Mouse (Mus musculus) heart, embryonic 15.5 days (tissue): ENCODE results near the gene Mafk. TPM values are rescaled to one million over a fixed set of nuclear protein-coding genes. Genes with fewer than 3 reads are reported as not detected.

Source experiments
- ATAC-seq: fragments of 200-750 bp; cut with Nextera tagmentation; replicated peaks from 2 replicates; pipeline ENCODE4 v1.8.0; 2017; ENCODE audit warnings: low read depth, moderate TSS enrichment; ENCODE audit not compliant: insufficient number of reproducible peaks, insufficient read depth, low FRiP score
- H3K27ac ChIP-seq: fragments of 300-500 bp; sonication (generic); 2 replicates; pipeline ENCODE4 v1.5.1; 2015; ENCODE audit warnings: mild to moderate bottlenecking, inconsistent platforms
- H3K27me3 ChIP-seq: fragments of 300-500 bp; sonication (generic); 2 replicates; pipeline ENCODE4 v1.6.1; 2015; ENCODE audit warnings: inconsistent platforms
- H3K36me3 ChIP-seq: fragments of 300-500 bp; sonication (generic); 2 replicates; pipeline ENCODE4 v1.6.1; 2015; ENCODE audit warnings: mild to moderate bottlenecking, inconsistent platforms
- H3K4me1 ChIP-seq: fragments of 300-500 bp; sonication (generic); replicated peaks from 2 replicates; pipeline ENCODE4 v1.6.1; 2015; ENCODE audit warnings: inconsistent platforms
- H3K4me2 ChIP-seq: fragments of 300-500 bp; sonication (generic); 2 replicates; pipeline ENCODE4 v1.6.1; 2015; ENCODE audit warnings: inconsistent platforms, mild to moderate bottlenecking, moderate library complexity
- H3K4me3 ChIP-seq: fragments of 300-500 bp; sonication (generic); 2 replicates; pipeline ENCODE4 v1.5.1; 2015; ENCODE audit warnings: mild to moderate bottlenecking, inconsistent platforms
- H3K9ac ChIP-seq: fragments of 300-500 bp; sonication (generic); 2 replicates; pipeline ENCODE4 v1.6.1; 2015; ENCODE audit warnings: mild to moderate bottlenecking, inconsistent platforms
- H3K9me3 ChIP-seq: fragments of 300-500 bp; sonication (generic); replicated peaks from 2 replicates; pipeline ENCODE4 v1.6.1; 2016; ENCODE audit warnings: inconsistent platforms
- WGBS: fragments of 180-500 bp; shearing (Covaris S2); methylation state at CpG from one replicate; pipeline ENCODE4 v1.1.7; 2015; ENCODE audit warnings: mixed read lengths; 5-methylcytosine and 5-hydroxymethylcytosine counted together
- polyA plus RNA-seq: library from polyadenylated mRNA; unstranded; fragments of >200 nt; fragmentation: Nextera tagmentation; extraction: Ambion mirVana; gene quantifications from 2 replicates; pipeline ENCODE4 v1.2.1, GENCODE M21; 2015

The Mafk gene
- polyA plus RNA-seq, 1 experiment from 2014 or later, result 19.1 TPM

DNA sequence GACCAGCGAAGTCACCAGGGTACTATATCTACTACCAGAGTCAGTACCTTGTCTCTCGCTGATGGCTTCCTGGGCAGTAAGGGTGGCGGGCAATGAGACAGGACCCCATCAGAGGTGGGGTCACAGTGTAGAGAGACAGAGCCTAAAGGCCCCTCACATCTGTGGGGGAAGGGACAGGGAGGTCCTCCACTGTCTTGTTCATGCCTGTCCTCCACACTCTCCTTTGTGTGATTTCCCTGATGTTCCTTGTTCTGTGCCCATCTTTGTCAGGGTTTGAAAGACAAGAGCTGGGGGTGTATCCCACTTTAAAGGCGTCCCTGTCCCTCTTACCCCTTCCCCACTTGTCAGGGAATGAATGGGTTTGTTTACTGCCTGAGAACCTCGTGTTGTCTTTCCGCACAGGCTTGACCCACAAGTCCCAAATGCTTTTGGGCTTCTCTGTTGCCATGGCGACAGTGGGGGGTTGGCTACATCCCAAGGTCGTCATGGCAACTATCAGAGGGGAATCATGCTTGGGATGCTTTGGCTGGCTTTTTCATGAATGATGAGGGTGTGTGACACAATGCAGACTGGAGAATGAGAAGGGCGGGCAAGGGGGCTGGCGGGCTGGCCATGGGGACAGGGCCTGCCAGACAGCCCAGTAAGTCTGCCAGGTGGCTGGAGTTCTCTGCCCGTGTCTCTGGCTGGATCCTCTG, 6.3 kb downstream of the Mafk start:
- peaks cover 76% of the 10 kb centered on the region for H3K4me1 ChIP-seq
- H3K4me3 ChIP-seq, result peak overlapping the region; percentile 36
- peak overlapping the region; percentile 46 for H3K9ac ChIP-seq
- H3K36me3 ChIP-seq, result peaks cover 33% of the 10 kb centered on the region
- peak; percentile 56 for ATAC-seq
- 21% methylated on average over 11 of the region's 11 CpGs for WGBS
- H3K27me3 ChIP-seq, result no peaks in the 10 kb centered on the region
- H3K9me3 ChIP-seq, result no peaks in the 10 kb centered on the region
- H3K27ac ChIP-seq, result peak overlapping the region; percentile 94
- peak overlapping the region; percentile 67 for H3K4me2 ChIP-seq

DNA sequence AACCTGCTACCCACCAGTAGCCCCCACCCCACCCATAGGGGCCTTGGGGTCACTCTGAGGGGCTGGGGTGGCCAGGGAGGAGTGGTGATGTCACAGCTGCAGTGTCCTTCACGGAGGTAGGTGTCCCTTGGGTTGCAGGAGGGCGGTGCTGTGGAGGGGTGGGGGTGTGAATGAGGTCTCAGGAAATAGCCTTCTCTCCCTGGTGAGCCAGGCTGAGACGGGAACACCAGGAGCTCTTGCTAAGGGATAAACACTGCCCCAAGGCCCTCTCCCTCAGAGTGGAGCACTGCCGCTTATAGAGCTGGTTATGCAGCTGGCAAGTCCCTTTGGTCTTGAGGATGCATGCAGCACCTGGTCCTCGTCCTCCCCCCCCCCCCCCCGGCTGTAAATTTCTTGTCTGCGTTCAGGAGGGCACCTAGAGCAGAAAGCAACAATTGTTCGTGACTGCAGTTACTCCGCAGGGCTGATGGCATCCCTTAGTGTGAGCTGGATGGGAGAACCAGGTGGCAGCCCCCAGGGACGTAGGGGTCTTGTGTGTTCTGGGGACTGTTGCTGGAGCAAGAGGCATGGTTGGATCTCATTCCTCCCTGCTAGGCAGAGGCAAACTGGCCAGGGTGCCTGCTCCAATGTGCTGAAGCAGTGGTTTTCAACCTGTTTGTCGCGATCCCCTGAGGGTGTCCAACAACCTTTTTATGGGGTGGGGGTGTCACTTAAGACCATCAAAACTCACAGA, 7.0 kb downstream of the Mafk start:
- Histone ChIP-seq H3K4me2 (peak overlapping the region; percentile 67), H3K4me1 (peaks cover 75% of the 10 kb centered on the region), H3K27ac (peak overlapping the region; percentile 94), H3K9me3 (no peaks in the 10 kb centered on the region), H3K36me3 (peaks cover 33% of the 10 kb centered on the region), H3K4me3 (peak overlapping the region; percentile 28), H3K9ac (peak overlapping the region; percentile 46), H3K27me3 (no peaks in the 10 kb centered on the region)
- WGBS, result 42% methylated on average over 12 of the region's 12 CpGs
- peak; percentile 7 for ATAC-seq

DNA sequence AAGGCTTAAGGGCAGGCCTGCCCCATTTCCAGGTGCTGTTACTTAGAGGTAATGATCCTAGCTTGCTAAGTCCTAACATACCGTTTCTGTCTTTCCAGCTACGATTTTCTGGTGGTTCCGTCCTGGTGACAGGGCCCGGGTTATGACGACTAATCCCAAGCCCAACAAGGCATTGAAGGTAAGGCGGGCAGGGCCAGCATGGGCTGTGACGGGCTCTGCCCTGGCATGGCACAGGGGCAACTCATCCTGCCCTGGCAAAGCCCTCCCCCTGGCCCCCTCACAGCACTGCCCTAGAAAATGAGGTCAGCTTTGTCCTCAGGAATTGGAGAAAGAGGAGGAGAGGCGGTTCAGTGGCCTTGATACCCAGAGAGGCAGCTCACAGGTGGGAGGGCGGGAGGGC, 7.7 kb downstream of the Mafk start:
- H3K9ac ChIP-seq, result no peak overlapping the region

DNA sequence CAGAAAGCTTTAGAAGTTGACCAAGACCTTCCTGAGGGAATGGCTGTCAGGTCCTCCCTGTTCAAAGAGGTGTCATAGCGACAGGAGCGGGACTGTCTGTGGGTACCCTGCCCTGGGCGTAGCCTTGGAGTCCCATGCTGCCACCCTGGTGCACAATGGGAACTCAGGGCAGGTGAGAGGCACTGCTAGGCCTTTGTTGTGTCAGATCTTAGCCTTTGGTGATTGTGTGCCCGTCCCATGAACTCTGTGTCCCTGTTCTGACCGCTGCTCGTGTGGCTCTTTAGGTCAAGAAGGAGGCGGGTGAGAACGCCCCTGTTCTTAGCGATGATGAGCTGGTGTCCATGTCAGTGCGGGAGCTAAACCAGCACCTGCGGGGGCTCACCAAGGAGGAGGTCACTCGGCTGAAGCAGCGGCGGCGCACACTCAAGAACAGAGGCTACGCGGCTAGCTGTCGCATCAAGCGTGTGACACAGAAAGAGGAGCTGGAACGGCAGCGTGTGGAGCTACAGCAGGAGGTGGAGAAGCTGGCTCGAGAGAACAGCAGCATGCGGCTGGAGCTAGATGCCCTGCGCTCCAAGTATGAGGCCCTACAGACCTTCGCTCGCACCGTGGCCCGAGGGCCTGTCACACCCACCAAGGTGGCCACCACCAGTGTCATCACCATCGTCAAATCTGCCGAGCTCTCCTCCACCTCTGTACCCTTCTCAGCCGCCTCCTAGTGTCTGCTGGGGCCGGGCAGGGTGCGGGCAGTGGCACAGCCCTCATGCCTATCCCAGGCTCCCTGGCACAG, 8.7 kb downstream of the Mafk start:
- H3K9ac ChIP-seq, result no peak overlapping the region
- no peak for ATAC-seq
- H3K27me3 ChIP-seq, result no peaks in the 10 kb centered on the region
- 0 out of 2 replicates have a peak overlapping the region, but pooled peaks have one; percentile 29 for H3K27ac ChIP-seq
- no peak overlapping the region for H3K4me3 ChIP-seq
- peaks cover 33% of the 10 kb centered on the region for H3K36me3 ChIP-seq
- peaks cover 74% of the 10 kb centered on the region for H3K4me1 ChIP-seq
- 90% methylated on average over 33 of the region's 33 CpGs for WGBS
- no peaks in the 10 kb centered on the region for H3K9me3 ChIP-seq
- H3K4me2 ChIP-seq, result no peak overlapping the region

More for the DNA sequence above, 7.7 kb downstream of the Mafk start:
- peaks cover 33% of the 10 kb centered on the region for H3K36me3 ChIP-seq
- H3K27me3 ChIP-seq, result no peaks in the 10 kb centered on the region
- H3K4me2 ChIP-seq, result no peak overlapping the region
- ATAC-seq, result no peak
- peak overlapping the region; percentile 94; the same call in 1 of the 2 replicates for H3K27ac ChIP-seq
- no peak overlapping the region for H3K4me3 ChIP-seq
- WGBS, result 87% methylated on average over 9 of the region's 9 CpGs
- H3K4me1 ChIP-seq, result peaks cover 76% of the 10 kb centered on the region
- no peaks in the 10 kb centered on the region for H3K9me3 ChIP-seq

DNA sequence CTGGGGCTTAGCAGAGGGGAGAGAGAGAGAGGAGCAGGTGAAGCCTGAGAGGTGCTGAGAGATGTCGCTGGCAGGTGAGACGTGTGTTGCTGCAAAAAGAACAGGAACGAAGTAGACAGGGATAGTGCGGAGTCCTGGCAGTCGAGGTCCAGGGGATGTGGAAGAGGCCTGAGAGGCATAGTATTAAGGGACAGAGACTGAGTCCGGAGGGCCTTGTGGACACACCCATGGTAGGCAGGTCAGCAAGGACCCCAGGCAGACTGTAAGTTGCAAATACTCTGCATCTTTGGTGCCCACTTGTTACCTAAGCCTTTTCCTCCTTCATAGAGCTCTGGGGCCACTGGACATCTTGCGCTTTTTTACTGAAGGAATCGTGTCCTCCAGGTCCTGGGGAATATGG, 9.9 kb downstream of the Mafk start:
- Histone ChIP-seq H3K4me1 (peaks cover 61% of the 10 kb centered on the region), H3K4me2 (no peak overlapping the region), H3K36me3 (peaks cover 33% of the 10 kb centered on the region), H3K27ac (peak overlapping the region; percentile 29; the same call in 1 of the 2 replicates), H3K9ac (no peak overlapping the region), H3K9me3 (no peaks in the 10 kb centered on the region), H3K27me3 (no peaks in the 10 kb centered on the region), H3K4me3 (no peak overlapping the region)
- WGBS, result 75% methylated on average over 8 of the region's 8 CpGs
- no peak for ATAC-seq

DNA sequence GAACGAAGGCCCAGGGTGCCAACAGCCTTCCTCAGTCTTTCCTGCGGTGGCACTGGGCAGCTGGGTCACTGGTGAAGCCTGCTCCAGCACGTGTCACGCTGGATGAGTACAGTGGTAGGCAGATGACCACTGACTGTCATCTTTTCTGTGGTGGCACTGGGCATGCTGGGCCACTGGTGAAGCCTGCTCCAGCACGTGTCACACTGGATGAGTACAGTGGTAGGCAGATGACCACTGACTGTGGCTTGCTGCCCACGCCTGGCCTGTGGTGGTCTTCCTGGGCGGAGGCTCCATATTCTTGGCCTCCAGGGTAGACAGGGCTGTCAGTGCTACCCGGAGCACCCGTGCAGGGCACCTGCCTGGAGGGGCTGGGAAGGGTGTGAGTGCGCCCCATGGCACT, 10.6 kb downstream of the Mafk start:
- ATAC-seq, result no peak
- Histone ChIP-seq H3K27me3 (no peaks in the 10 kb centered on the region), H3K36me3 (peaks cover 33% of the 10 kb centered on the region), H3K27ac (no peak overlapping the region), H3K9me3 (no peaks in the 10 kb centered on the region), H3K4me1 (peaks cover 55% of the 10 kb centered on the region), H3K4me3 (no peak overlapping the region), H3K9ac (no peak overlapping the region), H3K4me2 (no peak overlapping the region)
- WGBS, result 93% methylated on average over 10 of the region's 10 CpGs

DNA sequence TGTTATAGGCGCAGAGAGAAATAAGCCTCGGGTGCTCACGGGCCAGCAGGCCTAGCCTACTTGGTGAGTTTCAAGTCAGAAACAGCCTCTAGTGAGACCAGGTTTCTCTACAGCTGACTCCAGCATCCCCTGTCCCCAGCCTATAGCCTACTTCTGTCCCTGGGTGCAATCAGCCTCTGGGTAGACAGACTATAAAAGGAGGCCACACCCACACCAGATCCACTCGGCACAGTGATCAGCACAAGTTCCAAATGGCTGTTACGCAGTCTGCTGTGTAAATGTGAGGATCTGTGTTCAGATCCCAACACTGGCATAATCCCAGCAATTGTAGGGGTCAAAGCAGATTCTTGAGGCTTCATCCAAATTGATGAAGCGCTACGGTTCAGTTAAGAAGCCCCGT, 11.9 kb downstream of the Mafk start:
- ATAC-seq, result no peak
- Histone ChIP-seq H3K27me3 (no peaks in the 10 kb centered on the region), H3K9me3 (no peaks in the 10 kb centered on the region), H3K27ac (peak overlapping the region; percentile 66), H3K36me3 (peaks cover 33% of the 10 kb centered on the region), H3K4me1 (peaks cover 43% of the 10 kb centered on the region), H3K4me2 (peak overlapping the region; percentile 20; the same call in 1 of the 2 replicates), H3K9ac (no peak overlapping the region), H3K4me3 (no peak overlapping the region)
- WGBS, result 77% methylated on average over 8 of the region's 8 CpGs

DNA sequence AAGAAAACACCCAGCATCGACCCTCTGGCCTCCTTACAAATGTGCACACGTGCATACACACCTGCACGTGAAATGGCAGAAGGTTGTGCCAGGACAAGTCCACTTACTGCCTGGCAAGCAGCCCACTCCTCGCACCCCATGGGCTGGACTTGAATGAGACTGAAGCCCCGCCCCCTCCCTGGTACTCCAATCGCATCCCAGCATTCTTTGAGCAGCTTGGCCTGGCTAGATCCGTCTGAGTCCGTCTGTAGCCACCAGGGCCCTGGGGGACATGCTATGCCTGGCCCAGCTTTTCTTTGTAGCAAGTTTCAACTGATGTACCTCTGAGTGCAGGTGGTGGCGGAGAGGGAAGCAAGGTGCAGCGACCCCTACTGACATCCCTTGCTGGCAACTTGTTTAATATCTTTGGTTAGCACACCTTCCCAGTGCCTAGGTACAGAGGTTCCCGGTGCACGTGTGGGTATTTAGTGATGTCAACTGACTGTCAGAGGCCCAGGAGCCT, 12.3 kb downstream of the Mafk start:
- 8% methylated on average over 12 of the region's 12 CpGs for WGBS
- H3K36me3 ChIP-seq, result peaks cover 33% of the 10 kb centered on the region
- no peak overlapping the region for H3K9ac ChIP-seq
- H3K4me2 ChIP-seq, result peak overlapping the region; percentile 20
- no peaks in the 10 kb centered on the region for H3K9me3 ChIP-seq
- H3K27ac ChIP-seq, result peak overlapping the region; percentile 66
- no peak overlapping the region for H3K4me3 ChIP-seq
- H3K4me1 ChIP-seq, result peaks cover 38% of the 10 kb centered on the region
- peak; percentile 63 for ATAC-seq
- no peaks in the 10 kb centered on the region for H3K27me3 ChIP-seq

DNA sequence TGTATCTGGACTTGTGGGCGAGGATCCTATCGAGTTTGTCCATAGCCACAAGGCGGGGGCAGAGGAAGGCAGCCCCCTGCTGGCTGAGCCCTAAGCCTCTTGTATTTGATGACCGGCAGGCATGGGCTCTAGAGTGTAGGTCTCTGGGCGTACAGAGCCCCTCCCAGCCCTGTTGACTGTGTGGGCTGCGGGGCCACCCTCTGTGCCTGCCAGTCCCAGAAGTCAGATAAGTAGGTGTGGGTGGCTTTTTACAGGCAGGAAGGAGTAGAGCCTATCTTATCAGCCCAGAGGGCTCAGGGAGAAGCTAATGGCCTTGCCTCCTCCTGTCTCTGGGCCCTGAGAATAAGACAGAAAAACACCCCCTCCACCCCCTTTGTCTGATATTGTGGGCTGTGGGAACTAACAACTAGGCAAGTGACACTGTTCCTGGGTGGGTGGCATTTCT, 12.8 kb downstream of the Mafk start:
- Histone ChIP-seq H3K9ac (no peak overlapping the region), H3K9me3 (no peaks in the 10 kb centered on the region), H3K4me2 (peak overlapping the region; percentile 20), H3K4me3 (no peak overlapping the region), H3K4me1 (peaks cover 33% of the 10 kb centered on the region), H3K36me3 (peaks cover 31% of the 10 kb centered on the region), H3K27ac (peak overlapping the region; percentile 66), H3K27me3 (no peaks in the 10 kb centered on the region)
- ATAC-seq, result peak; percentile 71
- WGBS, result 3% methylated on average over 6 of the region's 6 CpGs

DNA sequence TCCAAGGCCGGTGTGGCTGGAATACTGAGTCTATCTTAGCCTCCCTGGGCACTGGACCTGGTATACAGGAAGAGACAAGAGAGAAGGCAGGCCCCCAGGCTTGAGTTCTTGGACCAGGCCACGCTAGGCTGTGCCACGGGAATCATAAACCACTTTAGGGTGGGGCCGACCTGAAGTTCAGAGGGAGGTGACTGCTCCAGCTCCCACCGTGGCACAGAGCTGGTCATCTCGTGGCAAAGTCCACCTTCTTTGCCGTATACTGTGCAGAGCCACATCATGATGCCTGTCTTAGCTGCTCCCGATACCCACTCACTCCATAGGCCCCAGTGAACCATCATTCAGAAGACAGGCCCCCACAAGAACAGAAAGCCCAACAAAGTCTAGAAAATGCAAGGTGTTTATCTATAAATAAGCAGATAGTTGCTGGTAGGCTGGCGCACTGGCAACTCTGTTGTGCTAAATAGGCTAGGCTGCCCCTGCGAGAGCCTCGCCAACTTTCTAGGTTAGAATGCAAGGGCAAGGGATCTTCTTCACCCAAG, 13.3 kb downstream of the Mafk start:
- H3K27ac ChIP-seq, result peak overlapping the region; percentile 66
- H3K4me2 ChIP-seq, result no peak overlapping the region
- peaks cover 26% of the 10 kb centered on the region for H3K36me3 ChIP-seq
- H3K4me3 ChIP-seq, result no peak overlapping the region
- ATAC-seq, result no peak
- 65% methylated on average over 11 of the region's 11 CpGs for WGBS
- H3K4me1 ChIP-seq, result peaks cover 30% of the 10 kb centered on the region
- no peaks in the 10 kb centered on the region for H3K9me3 ChIP-seq
- H3K27me3 ChIP-seq, result no peaks in the 10 kb centered on the region
- no peak overlapping the region for H3K9ac ChIP-seq

DNA sequence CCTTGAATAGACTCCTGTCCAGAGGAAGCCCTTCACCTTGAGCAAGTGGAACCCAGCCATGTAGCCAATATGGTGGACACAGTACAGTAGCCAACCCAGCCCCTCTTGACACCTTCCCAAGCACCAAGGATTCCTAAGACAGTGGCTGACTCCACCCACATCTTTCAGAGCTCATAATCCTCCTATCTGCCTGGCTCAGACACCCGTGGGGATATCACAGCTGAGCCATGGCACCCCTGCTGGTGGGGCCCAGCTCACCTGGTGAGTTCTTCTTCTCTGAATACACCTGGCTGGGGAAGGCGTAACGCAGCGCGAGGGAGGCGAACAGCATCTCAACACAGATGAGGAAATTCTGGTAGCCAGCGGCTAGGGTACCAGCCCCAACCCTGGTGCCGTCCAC, 14.6 kb downstream of the Mafk start:
- WGBS, result 87% methylated on average over 8 of the region's 8 CpGs
- Histone ChIP-seq H3K36me3 (peaks cover 13% of the 10 kb centered on the region), H3K9me3 (no peaks in the 10 kb centered on the region), H3K27me3 (no peaks in the 10 kb centered on the region), H3K4me1 (peaks cover 23% of the 10 kb centered on the region), H3K4me2 (no peak overlapping the region), H3K27ac (no peak overlapping the region), H3K4me3 (no peak overlapping the region), H3K9ac (no peak overlapping the region)
- ATAC-seq, result no peak
